Mouse (Mus musculus) gastrocnemius, postnatal 4 days (tissue): ENCODE results near the gene Dffb. TPM values are rescaled to one million over a fixed set of nuclear protein-coding genes. Genes with fewer than 3 reads are reported as not detected.
"Not testable (repeated sequence)": the region's sequence is repeated elsewhere in the genome, so short reads cannot be mapped to it uniquely, and the experiment has no call there.

Experiments used
- DNase-seq, 2 experiments: peaks; one replicate each; pipeline ENCODE4 v3.0.0; 2021 to 2022; ENCODE audit warnings: low spot score in 2 of 2, mixed read lengths in 2 of 2
- total RNA-seq, 2 experiments: library from RNA; stranded (reverse); gene quantifications; 2 replicates each; pipeline ENCODE4 v1.2.3; 2021

The Dffb gene
- total RNA-seq, 2 experiments from 2014 or later, result 5.8 to 7.9 TPM

DNA sequence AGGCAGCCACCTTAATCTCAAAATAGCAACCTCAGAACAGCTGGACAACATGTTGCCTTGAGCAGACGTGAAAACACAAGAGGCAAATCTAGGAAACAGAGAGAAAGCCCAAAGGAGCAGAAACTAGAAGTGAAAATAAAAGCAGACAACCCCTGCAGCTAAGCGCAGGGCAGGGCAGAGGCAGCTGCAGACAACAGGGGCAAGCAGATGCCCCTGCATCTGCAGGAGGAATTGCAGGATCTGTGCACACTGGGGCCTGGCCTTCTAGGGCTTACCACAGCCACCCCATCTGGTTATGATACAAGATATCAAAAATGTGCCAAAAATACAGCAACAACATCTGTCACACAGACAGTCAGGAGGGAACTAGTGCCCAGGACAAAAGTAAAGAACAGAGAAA is 7.4 kb downstream of the Dffb start:
- DNase-seq, result no peak

DNA sequence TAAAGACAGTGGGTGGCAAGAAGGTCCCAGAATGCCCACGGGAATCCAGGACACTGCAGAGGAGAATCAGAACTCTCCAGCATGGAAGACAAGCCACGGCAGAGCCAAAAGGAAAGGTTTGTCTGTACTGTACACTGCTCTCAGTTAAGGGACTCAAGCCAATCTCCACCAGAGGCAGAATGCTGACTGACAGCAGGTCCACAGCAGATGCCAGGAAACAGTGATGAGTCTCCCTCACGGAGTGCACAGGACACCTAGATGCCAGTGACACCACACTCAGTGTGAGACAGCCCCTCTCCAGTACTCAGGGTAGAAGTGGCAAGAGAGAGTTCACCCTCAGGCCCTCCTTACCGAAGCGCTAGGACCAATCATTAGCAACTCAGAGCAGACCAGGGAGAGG is 8.3 kb downstream of the Dffb start:
- no peak for DNase-seq

DNA sequence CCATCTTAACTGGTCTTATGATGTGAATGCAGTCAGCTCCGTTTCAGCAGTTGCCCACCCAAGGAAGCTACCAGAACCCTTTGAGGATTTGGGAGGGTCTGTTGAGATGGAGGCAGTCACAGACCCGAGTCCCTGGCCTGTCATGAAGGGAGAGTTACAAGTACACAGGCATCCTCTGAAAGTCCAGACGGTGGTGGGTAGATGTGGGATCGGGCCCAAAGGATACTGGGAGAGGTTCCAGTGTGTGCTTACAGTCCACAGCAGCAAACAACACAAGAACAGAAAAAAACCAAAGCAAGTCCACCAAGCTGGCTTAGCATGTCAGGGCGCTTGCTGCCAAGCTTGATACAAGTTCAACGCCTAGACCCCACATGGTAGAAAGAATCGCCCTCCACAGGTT is 12.3 kb downstream of the Dffb start:
- DNase-seq, result no peak

DNA sequence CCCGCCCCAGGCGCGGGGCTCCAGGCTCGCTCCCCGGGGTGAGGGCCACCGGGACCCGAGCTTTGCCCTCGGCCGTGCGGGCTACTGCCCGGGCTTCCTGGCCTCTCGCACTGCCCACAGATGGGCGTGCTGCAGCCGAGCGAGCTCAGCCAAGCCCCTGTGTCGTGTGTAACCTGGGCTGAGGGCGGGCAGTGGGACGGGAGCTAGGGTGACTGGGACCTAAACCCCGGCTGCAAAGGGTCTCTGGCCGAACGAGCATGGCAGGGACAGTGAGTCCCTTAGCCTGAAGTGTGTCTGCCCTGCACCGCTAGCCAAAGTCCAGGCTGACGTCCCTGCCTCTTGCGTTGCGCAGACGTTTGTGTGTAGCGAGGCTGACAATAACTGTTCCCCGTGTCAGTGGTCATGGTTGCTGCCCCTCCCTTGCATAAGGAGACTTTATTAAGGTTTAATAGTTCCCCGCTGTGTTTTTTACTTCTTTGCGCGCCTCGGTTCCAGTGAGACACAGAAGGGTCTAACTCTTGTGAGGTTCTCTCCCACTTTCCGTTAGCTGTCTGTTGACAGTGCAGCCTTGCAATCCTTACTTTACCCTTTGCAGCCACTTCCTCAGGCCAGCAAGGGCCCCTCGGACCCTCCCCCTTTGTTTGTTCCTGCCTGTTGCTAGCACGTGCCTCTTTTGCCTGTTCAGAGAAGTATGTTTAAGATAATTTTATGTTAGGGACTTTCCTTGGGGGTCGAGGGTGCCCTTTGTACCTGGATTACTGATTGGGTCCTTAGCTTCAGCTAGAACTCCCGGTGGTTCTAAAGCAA is 17.3 kb downstream of the Dffb start:
- no peak for DNase-seq

DNA sequence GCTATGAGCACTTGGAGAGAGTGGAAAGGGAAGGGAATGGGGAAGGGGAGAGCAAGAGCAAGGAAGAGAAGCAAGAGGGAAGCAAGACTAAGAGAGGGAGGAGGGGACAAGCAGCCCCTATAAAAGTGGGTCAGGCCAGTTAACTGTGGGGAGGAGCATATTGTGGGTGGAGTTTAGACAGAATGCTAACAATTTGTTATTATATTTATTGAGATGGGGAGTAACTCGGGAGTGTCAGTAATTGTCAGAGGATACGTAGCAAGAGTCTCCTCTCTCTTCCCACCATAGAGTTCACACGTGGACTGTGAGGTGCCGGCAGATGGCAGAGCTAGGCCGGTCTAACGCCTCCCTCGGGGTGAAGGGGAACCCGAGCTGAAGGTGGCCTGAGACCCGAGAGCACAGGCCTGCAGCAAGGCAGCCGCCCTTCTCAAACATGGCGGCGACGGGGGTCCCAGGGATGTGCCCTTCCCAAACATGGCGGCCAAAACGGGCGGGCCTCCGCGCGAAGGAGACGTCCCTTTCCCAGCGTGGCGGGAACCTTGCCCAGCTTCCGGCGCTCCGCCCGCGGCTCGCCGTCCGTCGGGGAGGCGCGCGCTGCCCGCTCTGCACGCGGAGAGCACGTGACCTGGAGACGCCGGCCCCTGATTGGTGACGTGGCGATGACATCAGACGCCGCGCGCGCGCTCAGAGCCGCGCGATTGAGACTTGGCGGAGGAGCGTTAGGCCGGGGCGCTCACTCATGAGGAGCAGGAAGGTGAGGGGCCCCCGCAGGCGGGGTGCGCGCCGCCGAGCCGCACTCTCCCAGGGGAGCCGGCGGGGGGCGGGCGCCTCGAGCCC is 18.1 kb downstream of the Dffb start, which contains the start of gene A430005L14Rik:
TSS of gene A430005L14Rik (plus strand) at position 669 of the 837 bp plus-strand sequence.
- peak; percentile 94 to 97 for DNase-seq

DNA sequence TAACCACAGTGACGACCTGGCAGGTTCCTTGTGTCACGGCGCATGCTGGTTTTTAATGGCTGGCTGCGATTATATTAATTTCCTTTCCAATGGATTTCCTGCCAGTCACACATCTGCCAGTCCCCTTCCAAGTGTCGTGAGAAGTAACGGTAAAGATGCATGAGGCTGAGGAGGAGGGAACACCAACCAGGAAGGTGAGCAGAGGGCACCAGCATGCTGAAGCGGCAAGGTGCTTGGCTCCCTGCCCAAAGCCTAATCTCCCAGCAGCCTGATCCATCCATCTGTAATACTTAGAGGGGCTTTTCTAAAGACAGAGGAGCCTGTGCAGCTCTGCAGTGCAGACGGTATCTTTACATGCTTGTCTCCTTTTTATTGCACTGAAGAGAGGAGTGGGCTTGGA is 19.3 kb downstream of the Dffb start:
- DNase-seq, result no peak

DNA sequence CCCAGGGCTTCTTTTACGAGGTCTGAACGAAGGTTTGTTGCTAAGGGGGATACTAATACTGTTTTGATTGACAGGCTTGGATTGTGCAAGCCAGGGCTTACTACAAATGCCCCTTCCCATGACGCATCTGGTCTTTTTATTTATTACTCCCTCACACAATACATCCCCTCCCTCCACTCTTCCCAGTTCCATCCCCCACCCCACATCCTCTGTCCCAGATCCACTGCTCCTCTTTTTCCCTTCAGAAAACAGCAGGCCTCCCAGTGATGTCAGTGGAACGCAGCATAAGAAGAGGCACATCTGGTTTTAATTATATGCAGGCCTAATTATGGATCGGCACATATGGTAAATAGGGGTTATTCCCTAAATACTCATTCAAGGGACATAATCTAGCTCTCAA is 23.2 kb downstream of the Dffb start:
- DNase-seq, result no peak

DNA sequence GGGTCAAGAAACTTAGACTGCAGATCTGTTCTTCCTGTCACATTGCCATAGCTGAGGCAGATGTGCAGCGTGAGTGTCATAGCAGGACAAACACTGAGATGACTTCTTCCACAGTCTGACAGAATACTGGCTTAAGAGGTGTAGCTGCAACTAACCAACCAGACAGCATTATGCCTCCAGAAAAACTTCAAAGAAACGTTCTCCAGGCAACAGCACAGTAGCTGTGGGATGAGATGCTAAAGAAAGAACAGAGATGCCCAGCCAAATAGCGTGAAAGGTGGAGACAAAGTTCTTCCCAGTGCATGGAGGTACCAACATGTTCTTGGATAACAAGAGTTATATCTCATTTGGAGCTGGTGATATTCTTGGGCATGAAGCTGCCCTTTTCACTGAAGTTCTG is 23.8 kb downstream of the Dffb start:
- DNase-seq, result no peak

DNA sequence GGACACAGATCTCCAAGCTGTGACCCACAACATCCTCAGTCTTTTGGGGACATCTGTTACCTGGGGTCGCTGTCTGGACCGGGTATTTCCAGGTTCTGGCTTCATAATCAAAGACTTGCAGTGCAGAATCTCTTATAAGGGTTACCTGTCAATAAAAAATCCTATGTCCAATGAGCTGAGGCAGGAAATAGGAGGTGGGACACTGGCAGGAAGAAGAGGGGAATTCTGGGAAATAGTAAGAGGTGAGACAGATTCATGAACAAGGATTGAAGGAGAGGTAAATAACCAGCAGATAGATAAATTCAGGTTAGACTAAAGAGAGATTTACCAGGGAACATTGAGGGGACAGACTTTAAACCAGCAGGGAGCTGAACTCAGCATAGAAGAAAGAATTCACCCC is 24.6 kb downstream of the Dffb start:
- no peak for DNase-seq

DNA sequence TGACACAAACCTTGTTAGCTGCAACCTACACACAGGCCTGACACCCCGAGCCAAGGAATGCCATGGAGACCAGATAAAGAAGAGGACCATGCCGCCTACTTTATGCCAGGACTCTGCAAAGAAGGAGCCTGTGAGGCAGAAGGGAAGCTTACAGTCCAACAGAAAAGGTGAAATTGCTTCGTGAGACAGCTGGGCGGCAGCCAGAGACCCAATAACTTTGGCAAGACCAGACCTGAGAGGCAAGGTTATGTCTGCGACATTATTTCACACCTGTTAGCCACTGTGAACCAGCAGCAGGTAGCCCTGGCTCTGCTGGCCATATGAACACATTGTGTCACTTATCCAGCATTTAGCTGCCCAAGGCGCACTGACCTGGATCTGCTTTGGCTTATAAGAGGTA is 29.2 kb downstream of the Dffb start:
- DNase-seq, result no peak

DNA sequence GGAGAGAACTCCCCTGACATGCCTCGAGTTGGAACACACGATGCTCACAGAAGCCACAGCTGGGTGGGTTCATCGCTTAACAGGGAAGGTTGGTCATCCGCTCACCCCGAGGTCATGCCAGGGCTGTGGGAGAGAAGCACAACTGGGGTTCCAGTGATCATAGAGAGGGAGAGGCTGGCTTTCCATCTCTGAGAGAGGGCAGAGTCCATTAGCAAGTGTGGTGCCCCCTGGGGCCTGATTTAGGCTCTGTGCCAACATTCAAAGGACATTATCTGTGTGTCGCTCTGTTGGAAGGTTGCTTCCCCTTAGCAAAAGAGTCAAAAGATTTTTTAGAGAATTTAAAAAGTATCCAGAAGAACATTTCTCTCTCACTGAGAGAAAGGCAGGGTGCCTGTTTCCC is 30.7 kb downstream of the Dffb start:
- no peak for DNase-seq

DNA sequence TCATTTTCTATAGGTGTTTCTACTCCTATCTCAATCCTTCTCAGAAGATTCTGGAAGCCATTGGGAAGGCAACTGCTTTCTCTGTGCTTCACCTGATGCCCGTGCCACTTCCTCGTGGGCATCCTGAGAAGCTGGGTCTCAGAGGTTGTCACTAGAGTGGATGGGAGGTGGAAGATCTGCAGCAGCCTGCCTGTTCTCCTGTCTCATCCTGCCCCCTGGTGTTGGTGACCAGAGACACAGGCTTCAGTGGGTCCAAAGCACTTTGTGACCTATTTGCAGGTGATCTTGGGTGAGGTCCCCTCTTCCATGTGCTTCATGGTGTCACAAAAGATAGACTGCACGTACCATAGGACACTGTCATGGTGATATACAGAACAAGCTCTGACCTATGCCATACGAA is 31.7 kb downstream of the Dffb start:
- no peak for DNase-seq

DNA sequence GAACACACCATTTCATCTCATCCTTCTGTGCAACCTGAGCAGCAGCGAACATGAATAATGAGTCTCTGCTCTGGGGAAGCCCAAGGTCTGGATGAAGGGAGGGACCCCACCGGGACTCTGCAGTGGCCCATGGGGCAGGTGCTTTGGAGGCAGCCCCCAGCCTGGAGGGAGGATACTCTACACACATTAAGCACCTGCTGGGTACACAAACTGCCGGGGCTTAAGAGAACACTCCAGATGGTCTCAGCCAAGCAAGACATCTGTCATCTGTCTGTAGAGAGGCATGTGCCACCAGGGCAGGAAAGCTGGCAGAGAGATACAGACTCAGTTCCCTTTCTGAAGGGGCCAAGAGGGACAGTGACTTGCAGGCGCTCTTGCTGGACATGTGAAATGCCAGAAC is 45.0 kb downstream of the Dffb start:
- DNase-seq, result no peak

DNA sequence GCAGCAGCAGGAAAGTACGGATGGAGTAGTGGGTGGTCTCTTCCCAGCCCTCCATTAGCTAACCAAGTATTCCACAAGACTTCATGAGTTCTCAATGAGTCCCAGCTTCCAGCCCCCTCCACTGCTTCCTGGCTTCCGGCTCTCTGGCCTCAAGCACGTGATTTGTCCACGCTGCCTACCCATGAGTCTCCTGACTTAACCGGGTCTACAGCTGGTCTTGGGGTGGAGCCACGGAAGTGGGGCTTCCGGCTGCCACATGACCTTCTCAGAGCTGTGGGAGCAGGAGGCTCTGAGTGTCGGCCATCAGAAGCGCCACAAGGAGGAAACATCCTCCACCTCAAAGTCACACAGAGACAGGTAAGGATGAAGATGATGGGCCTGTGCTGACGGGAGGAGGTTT is 45.5 kb downstream of the Dffb start:
- no peak for DNase-seq

DNA sequence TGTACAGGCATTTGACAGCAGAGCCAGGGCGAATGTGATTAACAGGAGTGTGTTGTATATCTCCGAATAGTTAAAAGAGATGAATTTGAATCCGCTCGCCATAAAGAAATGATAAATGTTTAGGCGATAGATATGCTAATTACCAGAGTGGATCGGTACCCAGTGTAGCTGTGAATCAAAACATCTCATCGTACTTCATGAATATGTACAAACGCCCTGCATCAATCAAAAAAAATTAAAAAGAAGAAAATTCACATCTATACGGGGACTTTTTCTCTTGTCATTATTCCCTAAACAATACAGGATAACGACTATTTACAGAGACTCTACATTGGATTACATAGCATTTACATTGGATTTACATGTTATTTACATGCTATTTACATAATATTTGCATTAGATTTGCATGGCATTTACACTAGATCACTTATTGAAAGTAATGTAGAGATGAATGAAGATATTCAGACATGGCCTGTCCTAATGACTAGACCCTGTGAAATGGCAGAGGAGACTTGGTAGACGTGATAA is 46.1 kb downstream of the Dffb start:
- no peak for DNase-seq

DNA sequence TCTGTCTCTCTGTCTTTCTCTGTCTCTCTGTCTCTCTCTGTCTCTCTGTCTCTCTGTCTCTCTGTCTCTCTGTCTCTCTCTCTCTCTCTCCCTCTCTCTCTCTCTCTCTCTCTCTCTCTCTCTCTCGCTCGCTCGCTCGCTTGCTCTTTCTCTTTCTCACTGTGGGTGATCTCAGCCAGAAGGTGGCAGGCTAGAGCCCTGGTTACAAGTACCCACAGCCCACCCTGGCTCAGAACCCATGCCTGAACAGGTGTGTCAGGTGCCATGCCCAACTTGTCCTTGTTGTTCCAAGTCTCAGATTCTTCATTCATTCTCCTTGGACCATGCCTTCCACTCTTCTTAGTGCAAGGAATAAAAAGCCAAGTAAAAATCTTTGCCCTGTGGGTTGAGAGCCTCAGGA is 52.8 kb downstream of the Dffb start:
- not testable (repeated sequence) for DNase-seq

DNA sequence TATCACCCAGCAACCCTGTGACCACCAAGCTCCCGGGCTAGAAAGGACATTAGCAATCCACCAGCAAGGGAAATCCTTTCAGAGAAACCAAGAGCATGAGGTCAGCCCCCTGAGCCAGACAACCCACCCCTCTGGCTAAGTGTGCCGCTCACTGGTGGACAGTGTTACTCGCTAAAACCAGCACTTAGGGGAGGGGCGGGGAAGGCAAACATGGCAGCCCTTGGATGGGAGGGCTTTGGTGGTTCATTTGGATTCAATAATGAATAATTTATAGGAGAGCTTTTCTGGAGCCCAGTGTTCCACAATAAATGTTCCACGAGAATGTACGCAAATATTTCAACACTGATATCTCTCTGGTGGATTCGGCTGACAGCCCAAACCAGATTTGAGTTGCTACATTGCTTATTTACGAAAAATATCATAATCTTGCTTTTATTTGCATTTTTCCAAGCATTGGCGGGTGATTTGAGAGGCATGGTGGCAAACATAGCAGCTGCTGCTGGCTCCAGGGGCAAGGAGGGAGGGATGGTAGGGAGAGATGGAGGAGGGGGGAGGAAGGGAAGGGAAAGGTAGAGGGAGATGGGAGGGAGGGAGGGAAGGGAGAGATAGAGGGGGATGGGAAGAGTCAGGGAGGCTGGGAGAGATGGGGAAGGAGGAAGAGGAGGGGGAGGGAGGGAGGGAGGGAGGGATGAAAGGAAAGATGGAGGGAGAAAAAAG is 54.3 kb downstream of the Dffb start:
- DNase-seq, result no peak

DNA sequence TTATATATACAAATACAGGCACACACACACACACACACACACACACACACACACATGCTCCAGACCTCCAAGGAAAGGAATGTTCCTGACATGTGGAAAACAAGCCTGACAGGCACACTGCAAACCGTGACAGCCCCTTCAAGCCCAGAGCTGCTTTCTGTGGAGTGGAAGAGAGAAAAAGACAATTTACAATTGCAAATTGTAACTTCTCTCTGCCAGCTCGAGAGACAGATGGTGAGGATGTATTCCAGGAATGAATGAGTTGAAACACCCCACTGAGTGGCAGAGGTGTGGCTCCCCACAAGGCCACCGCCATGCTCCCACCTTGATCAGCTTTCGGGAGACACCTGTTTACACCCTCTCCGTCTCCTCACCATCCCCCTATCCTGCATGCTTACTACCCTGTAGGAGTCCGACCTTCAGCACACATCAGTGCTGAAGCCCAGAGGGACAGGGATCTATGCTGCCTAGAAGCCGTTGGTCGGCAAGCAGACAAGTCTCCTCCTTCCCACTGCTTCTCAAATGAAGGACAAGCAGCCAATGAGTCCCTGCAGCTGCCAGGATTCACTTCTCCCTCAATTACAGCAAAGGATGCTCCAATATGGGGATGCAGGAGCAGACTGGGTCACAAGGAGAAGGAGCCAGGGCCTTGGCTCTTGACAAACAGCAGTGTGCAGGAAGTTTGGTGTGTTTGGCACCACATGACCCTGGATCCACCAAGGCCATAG is 57.0 kb downstream of the Dffb start:
- no peak for DNase-seq
